Mouse (Mus musculus) olfactory bulb, adult 2 months (tissue): ENCODE measurements around the gene Zfp867.

Experiments
- CTCF ChIP-seq: fragments of 200-500 bp; IDR thresholded peaks from 2 replicates; pipeline ENCODE4 v1.5.1; 2012; ENCODE audit warnings: low read depth, mild to moderate bottlenecking, low read length, moderate library complexity; ENCODE audit not compliant: insufficient read depth
- POLR2A ChIP-seq: fragments of 200-500 bp; IDR thresholded peaks from 2 replicates; pipeline ENCODE4 v1.6.1; 2012; ENCODE audit warnings: mild to moderate bottlenecking, low read depth, low read length, moderate library complexity; ENCODE audit not compliant: insufficient read depth

- TF ChIP-seq POLR2A (no peak), CTCF (no peak)
Measured at GRCm38 (mm10) chr11:59513556-59513955, 41.3 kb upstream of the Zfp867 start.
